Mouse (Mus musculus) adipose tissue, adult 10 weeks (tissue): Measurements from ENCODE around the gene Pfn4. TPM values are rescaled to one million over a fixed set of nuclear protein-coding genes. Genes with fewer than 3 reads are reported as not detected.

Experiments used
- polyA plus RNA-seq: library from polyadenylated mRNA; stranded (reverse); fragments of 350-450 nt; fragmentation: Illumina TruSeq; extraction: RNeasy Lipid Tissue Mini Kit (QIAGEN cat#74804); gene quantifications from one replicate; pipeline ENCODE4 v1.2.3, GENCODE M21; 2014; ENCODE audit warnings: low read depth, low replicate concordance

Pfn4 gene
- 6.1 TPM for polyA plus RNA-seq

DNA sequence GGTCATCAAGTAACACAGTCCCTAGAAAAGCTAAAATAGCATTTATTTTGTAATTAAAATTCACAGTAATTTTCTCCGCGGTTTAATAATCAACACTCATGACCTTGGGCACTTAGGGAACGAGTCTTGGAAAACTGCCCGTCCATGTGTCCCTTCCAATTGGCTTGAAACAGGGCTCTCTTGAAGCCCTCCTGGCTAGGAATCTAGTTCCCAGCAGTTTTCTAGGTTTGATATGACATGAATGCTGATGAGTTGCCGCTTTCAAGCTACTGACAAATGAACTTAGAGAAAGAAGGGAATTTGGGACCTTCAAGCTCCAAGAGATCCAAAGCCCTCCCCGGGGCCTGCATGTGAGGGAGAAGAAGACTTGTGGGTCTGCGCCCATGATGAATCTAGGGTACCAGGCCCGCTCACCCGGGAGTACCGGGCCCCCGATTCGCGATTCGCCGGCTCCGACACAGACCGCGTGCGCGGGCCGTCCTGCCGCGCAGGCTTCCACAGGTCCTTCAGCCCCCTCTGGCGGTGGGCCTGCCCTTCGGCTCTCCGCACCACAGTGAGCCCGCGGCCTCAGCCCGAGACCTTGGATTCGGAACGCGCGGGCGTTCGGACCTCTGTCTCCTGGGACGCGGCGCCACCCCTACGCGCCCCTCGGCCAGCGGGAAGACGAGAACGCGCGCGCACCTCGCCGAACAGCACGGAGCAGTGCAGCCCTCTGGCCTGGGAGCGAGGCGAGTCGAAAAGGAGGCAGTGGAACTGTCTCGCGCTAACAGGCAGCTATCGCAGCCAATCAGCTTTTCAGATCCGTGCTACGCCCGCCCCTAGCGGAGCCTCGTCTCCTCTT is at the start of gene Pfn4, which contains the start of gene Fam228b:
Gene Pfn4 (plus strand): TSS at position 531 of the 841 bp plus-strand sequence.
Gene Fam228b (minus strand): TSS at position 776 of the 841 bp plus-strand sequence.

GRCm38 (mm10) chr12:4738031-4738576 is 30.7 kb upstream of the Pfn4 start, which contains the start of gene Fam228a:
Gene Fam228a, minus strand, starts transcription at chr12:4738430.

GRCm38 (mm10) chr12:4817361-4818101 is 48.7 kb downstream of the Pfn4 start, which contains the start of gene Sf3b6:
Gene Sf3b6, plus strand, starts transcription at chr12:4817544.

Other genes with a start within 250 kb of the Pfn4 start
- 44.3 TPM for gene Itsn2, start 176.4 kb upstream of the Pfn4 start, polyA plus RNA-seq
- gene Gm3625, start 176.1 kb upstream of the Pfn4 start, polyA plus RNA-seq = not detected
- 2.3 TPM for gene Fam228a, start 30.6 kb upstream of the Pfn4 start, polyA plus RNA-seq
- gene Fam228b, start 245 bp downstream of the Pfn4 start, polyA plus RNA-seq = 4.6 TPM
- 81.3 TPM for gene Sf3b6, start 48.5 kb downstream of the Pfn4 start, polyA plus RNA-seq
- gene Fkbp1b, start 72.6 kb downstream of the Pfn4 start, polyA plus RNA-seq = 10.0 TPM
- 6.5 TPM for gene Wdcp, start 74.3 kb downstream of the Pfn4 start, polyA plus RNA-seq
- 1.8 TPM for gene Mfsd2b, start 105.3 kb downstream of the Pfn4 start, polyA plus RNA-seq
- gene Ubxn2a, start 138.7 kb downstream of the Pfn4 start, polyA plus RNA-seq = 41.6 TPM
- gene Atad2b, start 148.3 kb downstream of the Pfn4 start, polyA plus RNA-seq = 9.2 TPM